Mouse (Mus musculus) right cerebral cortex, postnatal 25 days (tissue): ENCODE data around the gene Fcho1.

Experiments
- DNase-seq: peaks from one replicate; pipeline ENCODE4 v3.0.0; 2022

Fcho1 gene

DNA sequence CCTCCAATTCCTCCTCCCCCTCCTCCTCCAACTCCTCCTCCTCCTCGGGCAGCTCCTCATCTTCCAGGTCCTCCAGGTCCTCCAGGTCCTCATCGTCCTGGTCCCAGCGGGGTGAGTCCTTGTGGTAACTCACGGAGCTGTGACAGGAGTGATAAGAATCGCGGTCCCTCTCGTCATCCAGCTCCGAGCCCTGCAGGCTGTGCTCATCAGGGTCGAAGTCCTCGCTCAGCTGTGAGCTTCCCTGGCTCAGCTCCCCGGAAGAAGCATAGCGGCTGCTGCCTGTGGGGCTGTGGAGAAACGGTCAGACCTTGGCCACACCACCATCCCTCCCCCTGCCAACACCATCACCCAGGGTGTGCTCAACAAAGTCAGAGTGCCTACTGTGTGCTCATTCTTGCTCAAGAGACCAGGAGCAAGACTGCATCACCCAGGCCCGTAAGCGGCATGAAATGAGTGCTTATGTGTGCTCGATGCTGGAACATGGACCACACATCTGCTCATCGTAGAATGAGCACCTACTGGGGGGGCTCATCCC is 66.9 kb downstream of the Fcho1 start:
- DNase-seq: no peak
